Mouse (Mus musculus): ENCODE results near the gene Maml2.

Maml2 gene

GRCm38 (mm10) chr9:13297668-13298512, at the start of gene Maml2:
TSS of gene Maml2 (plus strand) at chr9:13297957.
- DNase-seq, result peak; percentile 32

GRCm38 (mm10) chr9:13248104-13248503, 49.7 kb upstream of the Maml2 start:
- DNase-seq, result no peak

GRCm38 (mm10) chr9:13251251-13251650, 46.5 kb upstream of the Maml2 start:
- no peak for DNase-seq

- no peak for DNase-seq
These were observed 41.0 kb upstream of the Maml2 start for GRCm38 (mm10) chr9:13256726-13257125.

- DNase-seq, result no peak
These were observed 39.6 kb upstream of the Maml2 start for GRCm38 (mm10) chr9:13258173-13258572.

GRCm38 (mm10) chr9:13260980-13261379, 36.8 kb upstream of the Maml2 start:
- no peak for DNase-seq

- no peak for DNase-seq
These were observed 24.5 kb upstream of the Maml2 start for GRCm38 (mm10) chr9:13273219-13273618.

- no peak for DNase-seq
These were observed 10.3 kb upstream of the Maml2 start for GRCm38 (mm10) chr9:13287482-13287881.

GRCm38 (mm10) chr9:13296274-13297121, 1.3 kb upstream of the Maml2 start:
- peak; percentile 92 for DNase-seq

- no peak for DNase-seq
These were observed 562 bp upstream of the Maml2 start for GRCm38 (mm10) chr9:13297122-13297667.

GRCm38 (mm10) chr9:13298513-13298878, 739 bp downstream of the Maml2 start:
- DNase-seq, result no peak

- DNase-seq, result peak; percentile 39
These were observed 1.4 kb downstream of the Maml2 start for GRCm38 (mm10) chr9:13299190-13299589.

- DNase-seq, result peak; percentile 18
These were observed 2.3 kb downstream of the Maml2 start for GRCm38 (mm10) chr9:13300041-13300441.

- no peak for DNase-seq
These were observed 3.4 kb downstream of the Maml2 start for GRCm38 (mm10) chr9:13300891-13301782.

- DNase-seq, result no peak
These were observed 4.5 kb downstream of the Maml2 start for GRCm38 (mm10) chr9:13302183-13302825.

- DNase-seq, result no peak
These were observed 5.5 kb downstream of the Maml2 start for GRCm38 (mm10) chr9:13303099-13303771.

GRCm38 (mm10) chr9:13303976-13304375, 6.2 kb downstream of the Maml2 start:
- DNase-seq, result no peak

- DNase-seq, result no peak
These were observed 8.7 kb downstream of the Maml2 start for GRCm38 (mm10) chr9:13306471-13306870.

- no peak for DNase-seq
These were observed 9.5 kb downstream of the Maml2 start for GRCm38 (mm10) chr9:13307226-13307625.

GRCm38 (mm10) chr9:13308718-13309117, 11.0 kb downstream of the Maml2 start:
- DNase-seq, result no peak

- no peak for DNase-seq
These were observed 12.1 kb downstream of the Maml2 start for GRCm38 (mm10) chr9:13309807-13310206.

Measured in right cerebral cortex, adult 18-20 months (tissue).